Mouse (Mus musculus) Muller cell, postnatal 12 days (primary cell): ENCODE measurements around the gene Magohb.

ENCODE experiments used
- DNase-seq: peaks from one replicate; pipeline ENCODE4 v3.0.0-alpha.2; 2015; ENCODE audit errors: inconsistent ontology term

Gene Magohb

DNA sequence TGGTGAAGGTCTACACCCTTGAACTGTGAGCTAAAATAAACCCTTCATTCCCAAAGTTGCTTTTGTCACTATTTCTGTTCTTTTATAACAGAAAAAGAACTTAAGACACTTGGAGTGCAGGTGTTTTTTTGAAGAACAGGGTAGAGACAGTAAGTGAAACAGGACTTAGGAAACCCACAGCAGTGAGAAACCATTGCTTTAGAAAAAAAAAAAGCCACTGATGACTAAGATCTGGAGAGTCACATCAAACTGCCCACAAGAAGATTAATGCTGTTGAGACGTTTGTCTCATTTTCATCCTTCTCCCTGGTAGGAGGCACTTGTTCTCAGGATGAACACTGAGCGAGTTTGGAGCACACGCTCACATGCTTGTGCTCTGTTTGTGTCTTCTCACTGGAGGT lies 31.0 kb downstream of the Magohb start:
- DNase-seq, result no peak

DNA sequence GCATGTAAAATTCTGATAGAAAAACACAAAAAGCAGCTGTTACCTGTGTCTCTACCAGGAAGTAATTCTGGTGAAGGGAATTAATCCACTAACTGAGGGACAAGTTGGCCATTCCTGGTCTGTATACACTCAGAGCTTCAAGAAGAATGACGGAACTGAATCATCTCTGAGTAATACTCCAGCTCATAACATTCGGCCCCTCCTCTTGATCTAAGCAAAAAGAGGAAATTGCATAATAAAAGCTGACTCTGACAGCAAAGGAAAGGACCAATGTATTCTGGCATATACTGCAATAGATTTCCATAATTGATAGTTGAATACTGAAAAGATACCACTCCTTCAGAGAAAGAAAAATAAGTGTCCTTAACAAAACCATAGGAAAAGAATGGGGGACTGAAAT lies 45.8 kb downstream of the Magohb start, which contains the start of gene Klra2:
Klra2 (minus strand) TSS at position 157 of the 400 bp plus-strand sequence.
- no peak for DNase-seq

DNA sequence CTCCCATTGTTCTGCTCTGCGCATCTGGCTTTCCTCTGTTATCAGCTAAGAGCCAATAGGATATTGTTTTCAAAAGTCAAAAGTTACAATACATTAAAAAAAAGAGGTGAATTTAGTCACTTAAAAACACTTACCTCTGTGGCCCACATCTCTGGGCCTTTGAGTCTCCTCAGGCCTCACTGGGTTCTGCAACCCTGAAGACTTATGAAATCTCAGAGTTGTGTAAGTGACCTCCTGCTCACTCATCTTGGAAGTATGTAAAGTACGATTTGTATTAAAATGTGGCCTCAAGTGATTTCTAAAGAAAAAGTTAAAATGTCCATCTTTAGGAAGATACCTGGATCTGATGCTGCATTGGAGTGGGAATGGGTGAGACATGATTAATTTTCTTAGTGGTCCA lies 48.0 kb downstream of the Magohb start:
- DNase-seq, result no peak
